Mouse (Mus musculus): ENCODE data around the gene Vps35. TPM values are rescaled to one million over a fixed set of nuclear protein-coding genes. Genes with fewer than 3 reads are reported as not detected.
A peak's percentile ranks its signal among the peaks of the same experiment; 100 is the strongest.

The Vps35 gene
- polyA plus RNA-seq, 1 experiment, result 19.9 TPM

DNA sequence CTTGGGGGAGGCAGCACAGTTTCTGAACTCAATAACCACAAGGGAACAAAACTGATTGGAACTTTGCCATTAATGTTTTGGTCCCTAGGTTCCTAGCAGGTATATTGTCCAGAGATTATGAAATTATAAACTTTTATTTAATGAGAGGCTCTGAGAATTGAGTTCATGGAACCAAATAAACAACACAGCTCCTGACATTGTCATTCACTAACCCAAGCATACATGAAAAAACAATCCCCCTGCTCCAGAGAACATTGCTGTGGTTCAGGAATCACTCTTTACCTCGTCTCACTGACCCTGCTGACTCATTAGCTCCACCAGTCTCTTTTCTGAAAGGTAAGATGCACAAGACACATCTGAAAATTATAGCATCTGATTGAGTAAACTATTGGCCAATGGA lies 73.9 kb downstream of the Vps35 start, which contains the start of gene Olfr371:
TSS of gene Olfr371 (plus strand) at position 301 of the 400 bp plus-strand sequence.
- TF ChIP-seq POLR2A (IDR thresholded peaks at IDR 0.05; ENCODE audit: borderline replicate concordance, extremely low read depth, low read depth, low read length) (no peak), CTCF (IDR thresholded peaks at IDR 0.05; ENCODE audit: insufficient read depth, low read length) (no peak)
- Histone ChIP-seq H3K4me1 (ENCODE audit: control insufficient read depth, insufficient read depth, low read length) (no peaks in the 10 kb centered on the region), H3K4me3 (replicated peaks; ENCODE audit: extremely low read depth, low read depth, low read length) (no peak within 1 kb of the TSS)
- DNase-seq, result no peak
- 29% methylated on average over 1 of the region's 1 CpGs for WGBS

- WGBS, result 22% methylated on average over 6 of the region's 6 CpGs
- TF ChIP-seq CTCF (IDR thresholded peaks at IDR 0.05; ENCODE audit: insufficient read depth, low read length) (no peak), POLR2A (IDR thresholded peaks at IDR 0.05; ENCODE audit: borderline replicate concordance, extremely low read depth, low read depth, low read length) (peak; percentile 57; the same call in 1 of the 2 replicates)
- no peaks in the 10 kb centered on the region; the same call in 1 of the 2 replicates for H3K4me1 ChIP-seq (ENCODE audit: control insufficient read depth, insufficient read depth, low read length)
- DNase-seq, result no peak
- H3K4me3 ChIP-seq (replicated peaks; ENCODE audit: extremely low read depth, low read depth, low read length), result no peak overlapping the region
Measured at GRCm38 (mm10) chr8:85220992-85221391, 78.6 kb downstream of the Vps35 start.

GRCm38 (mm10) chr8:85220220-85220619 lies 79.4 kb downstream of the Vps35 start:
- no peaks in the 10 kb centered on the region; the same call in 1 of the 2 replicates for H3K4me1 ChIP-seq (ENCODE audit: control insufficient read depth, insufficient read depth, low read length)
- no peak for DNase-seq
- 74% methylated on average over 4 of the region's 4 CpGs for WGBS
- no peak overlapping the region for H3K4me3 ChIP-seq (replicated peaks; ENCODE audit: extremely low read depth, low read depth, low read length)
- no peak for TF ChIP-seq CTCF (IDR thresholded peaks at IDR 0.05; ENCODE audit: insufficient read depth, low read length)
- no peak for TF ChIP-seq POLR2A (IDR thresholded peaks at IDR 0.05; ENCODE audit: borderline replicate concordance, extremely low read depth, low read depth, low read length)

Other genes starting within 250 kb of the Vps35 start
- 42.5 and 44.7 TPM in 2 replicates for gene Fbxw9, start 239.7 kb downstream of the Vps35 start, polyA plus RNA-seq (2012; rRNA removed)
- not detected in 2 replicates for gene Gm5741, start 231.8 kb downstream of the Vps35 start, polyA plus RNA-seq (2012; rRNA removed)
- 45.9 and 49.9 TPM in 2 replicates for gene Dhps, start 228.0 kb downstream of the Vps35 start, polyA plus RNA-seq (2012; rRNA removed)
- gene Wdr83os, start 219.1 kb downstream of the Vps35 start, polyA plus RNA-seq (2012; rRNA removed), result 97.1 and 120 TPM in 2 replicates
- gene Wdr83, start 218.5 kb downstream of the Vps35 start, polyA plus RNA-seq (2012; rRNA removed), result 21.2 and 33.1 TPM in 2 replicates
- gene Man2b1, start 216.5 kb downstream of the Vps35 start, polyA plus RNA-seq (2012; rRNA removed), result 74.1 and 87.1 TPM in 2 replicates
- 0.37 and 0.66 TPM in 2 replicates for gene Zfp791, start 176.7 kb downstream of the Vps35 start, polyA plus RNA-seq (2012; rRNA removed)
- gene Cks1brt, start 147.9 kb downstream of the Vps35 start, polyA plus RNA-seq (2012; rRNA removed), result not detected in 2 replicates
- gene Olfr371, start 73.8 kb downstream of the Vps35 start, polyA plus RNA-seq (2012; rRNA removed), result not detected in 2 replicates
- 10.1 and 11.9 TPM in 2 replicates for gene Orc6, start 170 bp downstream of the Vps35 start, polyA plus RNA-seq (2012; rRNA removed)
- gene Mylk3, start 86.5 kb upstream of the Vps35 start, polyA plus RNA-seq (2012; rRNA removed), result 2.2 and 7.2 TPM in 2 replicates
- 4.1 and 5.5 TPM in 2 replicates for gene 4921524J17Rik, start 133.0 kb upstream of the Vps35 start, polyA plus RNA-seq (2012; rRNA removed)
- gene Gpt2, start 192.8 kb upstream of the Vps35 start, polyA plus RNA-seq (2012; rRNA removed), result 9.6 and 16.4 TPM in 2 replicates